Mouse (Mus musculus) erythroblast, embryonic 14.5 days (primary cell): ENCODE data around the gene Ppil6.

ENCODE experiments used
- GATA1 ChIP-seq: IDR thresholded peaks from 2 replicates; pipeline ENCODE4 v1.6.1; 2012; ENCODE audit warnings: low read length, inconsistent platforms, mixed read lengths
- TAL1 ChIP-seq: IDR thresholded peaks from 3 replicates; pipeline ENCODE4 v1.6.1; 2012; ENCODE audit warnings: low read length, inconsistent platforms, mixed read lengths

DNA sequence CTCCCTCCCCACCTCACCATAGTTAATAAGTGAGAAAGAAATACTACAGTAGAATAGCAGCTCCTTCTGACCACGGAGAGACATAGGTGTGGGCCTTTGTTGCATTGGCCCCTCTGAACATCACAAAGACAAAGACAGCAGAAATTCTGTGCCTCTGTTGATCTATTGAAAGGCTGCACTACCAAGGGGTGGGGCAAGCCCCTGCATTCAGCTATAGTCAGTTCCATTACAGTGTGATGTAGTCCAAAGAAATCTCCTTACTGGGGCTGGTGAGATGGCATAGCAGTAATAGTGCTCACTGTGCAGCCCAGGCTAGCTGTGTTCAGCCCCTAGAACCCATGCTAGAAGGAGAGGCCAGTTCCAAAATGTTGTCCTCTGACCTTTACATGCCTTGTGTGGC lies 14.8 kb downstream of the Ppil6 start:
- no peak for TF ChIP-seq GATA1
- no peak for TF ChIP-seq TAL1
